Mouse (Mus musculus): ENCODE data around the gene Xiap.

Gene Xiap

GRCm38 (mm10) chrX:42087731-42088130 lies 28.3 kb downstream of the Xiap start:
- in situ Hi-C loops (cut with MboI, MseI) = no loop called here

- in situ Hi-C loops (cut with MboI, MseI) = no loop called here
Measured at GRCm38 (mm10) chrX:42088136-42088535, 28.7 kb downstream of the Xiap start.

- in situ Hi-C loops (cut with MboI, MseI) = no loop called here
Measured at GRCm38 (mm10) chrX:42107137-42107536, 47.7 kb downstream of the Xiap start.

GRCm38 (mm10) chrX:42110585-42110984 lies 51.1 kb downstream of the Xiap start:
- in situ Hi-C loops (cut with MboI, MseI) = no loop called here

- in situ Hi-C loops (cut with MboI, MseI) = no loop called here
Measured at GRCm38 (mm10) chrX:42119442-42120048, 60.1 kb downstream of the Xiap start.

- in situ Hi-C loops (cut with MboI, MseI) = no loop called here
Measured at GRCm38 (mm10) chrX:42124963-42125697, 65.7 kb downstream of the Xiap start.

- in situ Hi-C loops (cut with MboI, MseI) = no loop called here
Measured at GRCm38 (mm10) chrX:42139882-42140281, 80.4 kb downstream of the Xiap start.

GRCm38 (mm10) chrX:42142620-42143019 lies 83.1 kb downstream of the Xiap start:
- in situ Hi-C loops (cut with MboI, MseI) = no loop called here

GRCm38 (mm10) chrX:42143991-42144390 lies 84.5 kb downstream of the Xiap start:
- in situ Hi-C loops (cut with MboI, MseI) = no loop called here

- in situ Hi-C loops (cut with MboI, MseI) = no loop called here
Measured at GRCm38 (mm10) chrX:42148016-42148451, 88.6 kb downstream of the Xiap start.

GRCm38 (mm10) chrX:42148788-42149556 lies 89.5 kb downstream of the Xiap start, which contains the start of gene Stag2:
Gene Stag2 (plus strand): TSS chrX:42149317.
- in situ Hi-C loops (cut with MboI, MseI) = no loop called here

GRCm38 (mm10) chrX:42149557-42150345 lies 90.3 kb downstream of the Xiap start:
- in situ Hi-C loops (cut with MboI, MseI) = no loop called here

- in situ Hi-C loops (cut with MboI, MseI) = no loop called here
Measured at GRCm38 (mm10) chrX:42150346-42151023, 91.0 kb downstream of the Xiap start.

- in situ Hi-C loops (cut with MboI, MseI) = no loop called here
Measured at GRCm38 (mm10) chrX:42151024-42151754, 91.7 kb downstream of the Xiap start.

GRCm38 (mm10) chrX:42151903-42152369 lies 92.5 kb downstream of the Xiap start:
- in situ Hi-C loops (cut with MboI, MseI) = no loop called here

- in situ Hi-C loops (cut with MboI, MseI) = no loop called here
Measured at GRCm38 (mm10) chrX:42153056-42153455, 93.6 kb downstream of the Xiap start.
